Mouse (Mus musculus): ENCODE measurements around the gene Plekhb2.

Gene Plekhb2

DNA sequence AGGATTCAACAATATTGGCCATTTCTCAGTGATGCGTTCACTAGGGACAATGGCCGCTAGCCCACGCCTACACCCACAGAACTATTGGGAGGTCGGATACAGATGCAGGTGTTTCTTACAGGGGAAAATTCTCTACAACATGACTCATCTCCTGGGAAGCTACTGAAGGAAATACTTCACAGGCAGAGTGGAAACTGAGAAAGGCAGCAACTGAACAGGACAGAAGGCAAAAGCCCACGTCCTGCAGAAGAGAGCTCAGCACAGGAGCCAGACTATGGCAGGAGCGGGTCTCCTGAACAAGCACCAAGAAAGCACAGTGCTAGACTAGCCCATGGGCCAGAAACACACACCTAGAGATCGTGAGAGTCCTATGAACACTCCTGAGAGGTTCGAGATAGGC, 25.6 kb upstream of the Plekhb2 start:
- Histone ChIP-seq H3K4me3 (replicated peaks; ENCODE audit: low read length) (no peak overlapping the region), H3K36me3 (ENCODE audit: insufficient read depth, low read length) (peaks cover 97% of the 10 kb centered on the region), H3K4me1 (replicated peaks; ENCODE audit: low read depth, low read length) (peaks cover 65% of the 10 kb centered on the region), H3K9me3 (ENCODE audit: low read length) (no peaks in the 10 kb centered on the region), H3K27me3 (ENCODE audit: insufficient read depth, low read length) (no peaks in the 10 kb centered on the region)
- TF ChIP-seq CTCF (conservative IDR thresholded peaks at IDR 0.05; ENCODE audit: low read length), result no peak
- TF ChIP-seq POU5F1 (IDR thresholded peaks at IDR 0.05; ENCODE audit: borderline replicate concordance, low read length), result no peak
- no peak for TF ChIP-seq NANOG (IDR thresholded peaks at IDR 0.05; ENCODE audit: borderline replicate concordance, low read length)

- no peak overlapping the region for H3K4me3 ChIP-seq (replicated peaks; ENCODE audit: low read length)
- H3K9me3 ChIP-seq (ENCODE audit: low read length), result no peaks in the 10 kb centered on the region
- no peaks in the 10 kb centered on the region for H3K27me3 ChIP-seq (ENCODE audit: insufficient read depth, low read length)
- H3K36me3 ChIP-seq (ENCODE audit: insufficient read depth, low read length), result peaks cover 95% of the 10 kb centered on the region
- peaks cover 51% of the 10 kb centered on the region for H3K4me1 ChIP-seq (replicated peaks; ENCODE audit: low read depth, low read length)
- no peak for TF ChIP-seq POU5F1 (IDR thresholded peaks at IDR 0.05; ENCODE audit: borderline replicate concordance, low read length)
- no peak for TF ChIP-seq NANOG (IDR thresholded peaks at IDR 0.05; ENCODE audit: borderline replicate concordance, low read length)
- TF ChIP-seq CTCF (conservative IDR thresholded peaks at IDR 0.05; ENCODE audit: low read length), result no peak
These were observed 23.9 kb upstream of the Plekhb2 start for GRCm38 (mm10) chr1:34825909-34826308.

GRCm38 (mm10) chr1:34827900-34828299, 21.9 kb upstream of the Plekhb2 start:
- Histone ChIP-seq H3K36me3 (ENCODE audit: insufficient read depth, low read length) (peaks cover 94% of the 10 kb centered on the region), H3K27me3 (ENCODE audit: insufficient read depth, low read length) (no peaks in the 10 kb centered on the region), H3K4me1 (replicated peaks; ENCODE audit: low read depth, low read length) (peaks cover 53% of the 10 kb centered on the region), H3K9me3 (ENCODE audit: low read length) (no peaks in the 10 kb centered on the region), H3K4me3 (replicated peaks; ENCODE audit: low read length) (no peak overlapping the region)
- TF ChIP-seq POU5F1 (IDR thresholded peaks at IDR 0.05; ENCODE audit: borderline replicate concordance, low read length) (no peak), CTCF (conservative IDR thresholded peaks at IDR 0.05; ENCODE audit: low read length) (no peak), NANOG (IDR thresholded peaks at IDR 0.05; ENCODE audit: borderline replicate concordance, low read length) (no peak)

DNA sequence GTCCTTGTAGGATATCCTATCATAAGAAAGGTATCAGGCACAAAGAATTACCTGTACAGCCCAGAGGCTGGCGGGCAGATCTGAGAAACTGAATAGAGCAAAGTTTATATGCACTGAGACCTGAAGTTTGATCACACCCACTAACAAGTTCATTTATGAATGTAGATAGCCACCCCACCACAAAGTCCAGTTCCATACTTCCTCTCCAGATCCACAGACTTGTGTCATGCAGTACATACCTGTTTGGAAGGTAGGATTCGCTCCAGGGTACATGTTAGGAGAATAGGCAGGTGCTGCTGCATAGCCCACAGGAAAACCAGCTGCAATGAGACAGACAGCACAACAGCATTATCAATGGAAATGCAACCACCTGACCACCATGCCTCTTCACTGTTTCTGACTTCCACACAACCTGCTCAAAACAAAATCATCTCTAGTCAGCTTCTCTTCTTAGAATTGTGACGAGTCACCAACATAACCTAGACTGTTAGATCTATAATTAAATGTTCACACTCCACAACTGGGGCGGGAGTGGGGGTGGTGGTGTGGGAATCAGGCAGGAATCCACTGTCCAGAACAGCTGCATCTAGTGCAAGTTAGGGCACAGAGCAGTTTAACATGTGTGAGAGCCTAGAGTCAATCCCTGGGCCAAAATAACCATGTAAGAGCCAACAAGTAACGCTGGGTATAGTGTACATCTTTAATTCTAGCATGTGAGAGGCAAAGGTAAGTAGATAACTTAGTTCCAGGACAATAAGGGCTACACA, 21.1 kb upstream of the Plekhb2 start:
- TF ChIP-seq CTCF (conservative IDR thresholded peaks at IDR 0.05; ENCODE audit: low read length) (no peak), NANOG (IDR thresholded peaks at IDR 0.05; ENCODE audit: borderline replicate concordance, low read length) (no peak), POU5F1 (IDR thresholded peaks at IDR 0.05; ENCODE audit: borderline replicate concordance, low read length) (no peak)
- H3K4me3 ChIP-seq (replicated peaks; ENCODE audit: low read length), result no peak overlapping the region
- peaks cover 93% of the 10 kb centered on the region for H3K36me3 ChIP-seq (ENCODE audit: insufficient read depth, low read length)
- no peaks in the 10 kb centered on the region for H3K27me3 ChIP-seq (ENCODE audit: insufficient read depth, low read length)
- H3K4me1 ChIP-seq (replicated peaks; ENCODE audit: low read depth, low read length), result peaks cover 51% of the 10 kb centered on the region
- H3K9me3 ChIP-seq (ENCODE audit: low read length), result no peaks in the 10 kb centered on the region

GRCm38 (mm10) chr1:34830934-34831333, 18.8 kb upstream of the Plekhb2 start:
- Histone ChIP-seq H3K27me3 (ENCODE audit: insufficient read depth, low read length) (no peaks in the 10 kb centered on the region), H3K4me1 (replicated peaks; ENCODE audit: low read depth, low read length) (peaks cover 43% of the 10 kb centered on the region), H3K36me3 (ENCODE audit: insufficient read depth, low read length) (peaks cover 90% of the 10 kb centered on the region), H3K4me3 (replicated peaks; ENCODE audit: low read length) (no peak overlapping the region), H3K9me3 (ENCODE audit: low read length) (no peaks in the 10 kb centered on the region)
- TF ChIP-seq POU5F1 (IDR thresholded peaks at IDR 0.05; ENCODE audit: borderline replicate concordance, low read length), result no peak
- no peak for TF ChIP-seq NANOG (IDR thresholded peaks at IDR 0.05; ENCODE audit: borderline replicate concordance, low read length)
- TF ChIP-seq CTCF (conservative IDR thresholded peaks at IDR 0.05; ENCODE audit: low read length), result no peak

- TF ChIP-seq CTCF (conservative IDR thresholded peaks at IDR 0.05; ENCODE audit: low read length), result no peak
- no peak for TF ChIP-seq NANOG (IDR thresholded peaks at IDR 0.05; ENCODE audit: borderline replicate concordance, low read length)
- TF ChIP-seq POU5F1 (IDR thresholded peaks at IDR 0.05; ENCODE audit: borderline replicate concordance, low read length), result no peak
- Histone ChIP-seq H3K36me3 (ENCODE audit: insufficient read depth, low read length) (peaks cover 91% of the 10 kb centered on the region), H3K4me3 (replicated peaks; ENCODE audit: low read length) (no peak overlapping the region), H3K4me1 (replicated peaks; ENCODE audit: low read depth, low read length) (peaks cover 47% of the 10 kb centered on the region), H3K9me3 (ENCODE audit: low read length) (no peaks in the 10 kb centered on the region), H3K27me3 (ENCODE audit: insufficient read depth, low read length) (no peaks in the 10 kb centered on the region)
These were observed 18.4 kb upstream of the Plekhb2 start for GRCm38 (mm10) chr1:34831381-34831780.

GRCm38 (mm10) chr1:34834904-34835303, 14.9 kb upstream of the Plekhb2 start:
- Histone ChIP-seq H3K9me3 (ENCODE audit: low read length) (no peaks in the 10 kb centered on the region), H3K4me3 (replicated peaks; ENCODE audit: low read length) (no peak overlapping the region), H3K36me3 (ENCODE audit: insufficient read depth, low read length) (peaks cover 76% of the 10 kb centered on the region), H3K4me1 (replicated peaks; ENCODE audit: low read depth, low read length) (peaks cover 74% of the 10 kb centered on the region), H3K27me3 (ENCODE audit: insufficient read depth, low read length) (no peaks in the 10 kb centered on the region)
- TF ChIP-seq NANOG (IDR thresholded peaks at IDR 0.05; ENCODE audit: borderline replicate concordance, low read length) (no peak), CTCF (conservative IDR thresholded peaks at IDR 0.05; ENCODE audit: low read length) (no peak), POU5F1 (IDR thresholded peaks at IDR 0.05; ENCODE audit: borderline replicate concordance, low read length) (no peak)

- TF ChIP-seq CTCF (conservative IDR thresholded peaks at IDR 0.05; ENCODE audit: low read length) (no peak), NANOG (IDR thresholded peaks at IDR 0.05; ENCODE audit: borderline replicate concordance, low read length) (no peak)
- no peaks in the 10 kb centered on the region for H3K9me3 ChIP-seq (ENCODE audit: low read length)
- peaks cover 57% of the 10 kb centered on the region for H3K36me3 ChIP-seq (ENCODE audit: insufficient read depth, low read length)
These were observed 11.7 kb upstream of the Plekhb2 start for GRCm38 (mm10) chr1:34837951-34838689.

More at GRCm38 (mm10) chr1:34837951-34838689, 11.7 kb upstream of the Plekhb2 start:
- Histone ChIP-seq H3K4me1 (replicated peaks; ENCODE audit: low read depth, low read length) (peaks cover 77% of the 10 kb centered on the region), H3K4me3 (replicated peaks; ENCODE audit: low read length) (no peak overlapping the region; the same call in 1 of the 2 replicates), H3K27me3 (ENCODE audit: insufficient read depth, low read length) (no peaks in the 10 kb centered on the region)

Measured in E14TG2a.4 (cell line).